In the genomic region with DNA sequence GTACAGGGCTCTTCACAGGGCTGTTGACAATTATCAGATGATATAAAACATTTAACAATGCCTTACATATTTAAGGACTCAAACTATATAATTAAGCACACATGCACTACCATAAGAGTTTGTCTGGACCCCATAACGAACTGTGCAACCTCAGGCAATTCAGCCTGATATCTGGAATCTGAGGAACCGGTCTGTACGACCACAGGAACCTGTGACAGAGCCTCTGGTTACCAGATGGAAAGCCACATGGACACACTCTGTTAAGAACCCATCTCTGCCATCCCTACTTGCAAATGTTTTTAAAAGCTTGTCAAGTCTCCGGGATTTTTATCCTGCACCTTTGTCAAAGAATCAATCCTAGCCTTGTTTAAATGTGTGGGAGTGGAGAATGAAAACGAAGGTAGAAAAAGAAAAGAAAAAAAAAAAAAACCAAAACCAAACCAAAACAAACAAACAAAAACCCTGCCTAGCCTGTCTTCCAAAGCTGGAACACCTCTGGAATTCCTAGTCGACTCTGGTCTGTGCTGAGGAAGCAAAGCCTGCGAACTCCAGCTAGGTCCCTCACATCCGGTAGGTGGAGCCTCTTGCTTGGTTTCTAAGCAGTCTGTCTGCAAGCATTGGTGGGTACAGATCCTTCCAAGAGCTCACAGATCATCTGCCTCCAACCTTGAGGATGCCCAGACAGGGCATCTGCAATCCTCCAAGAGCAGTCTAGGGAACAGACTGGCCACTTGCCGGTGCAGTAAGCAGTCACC, we compare ENCODE assay signal across 8 mouse cellular contexts. TPM values are rescaled to one million over a fixed set of nuclear protein-coding genes. Genes with fewer than 3 reads are reported as not detected.
A peak's percentile ranks its signal among the peaks of the same experiment; 100 is the strongest.
DNase-seq lines count a peak whose midpoint lies in the region; ATAC-seq and TF ChIP-seq lines count a peak whose summit lies in the region.

No protein-coding gene starts in this region.

- no peak for TF ChIP-seq CTCF in thymus, adult 2 months (IDR thresholded peaks at IDR 0.05; ENCODE audit: borderline replicate concordance, control insufficient read depth, extremely low read depth, insufficient read depth, low read length, poor library complexity)

- peaks cover 45% of the 10 kb centered on the region for H3K4me1 ChIP-seq in limb, embryonic 11.5 days (ENCODE audit: control insufficient read depth, insufficient read depth, low read length)
- peaks cover 11% of the 10 kb centered on the region for H3K4me1 ChIP-seq in thymus, adult 2 months (replicated peaks; ENCODE audit: control insufficient read depth, insufficient read depth, low read length)

- WGBS in limb, embryonic 11.5 days = 24% methylated on average over 9 of the region's 9 CpGs
- WGBS in thymus, adult 2 months = 28% methylated on average over 9 of the region's 9 CpGs

- no peak for ATAC-seq in limb, embryonic 11.5 days (ENCODE audit: insufficient number of reproducible peaks, low FRiP score, low TSS enrichment, low read depth)

- no peak overlapping the region for H3K4me3 ChIP-seq in limb, embryonic 11.5 days (ENCODE audit: low read depth, low read length)
- H3K4me3 ChIP-seq in thymus, adult 2 months (ENCODE audit: control insufficient read depth, insufficient read depth, low read length) = no peak overlapping the region

- peaks cover 19% of the 10 kb centered on the region for H3K27me3 ChIP-seq in limb, embryonic 11.5 days (ENCODE audit: control insufficient read depth, insufficient read depth, low read length)
- H3K27me3 ChIP-seq in thymus, adult 2 months (ENCODE audit: control insufficient read depth, insufficient read depth, low read length) = peaks cover 20% of the 10 kb centered on the region

- H3K9me3 ChIP-seq in limb, embryonic 11.5 days (ENCODE audit: control insufficient read depth, low read length) = no peaks in the 10 kb centered on the region

- no peak overlapping the region for H3K4me2 ChIP-seq in limb, embryonic 11.5 days (ENCODE audit: low read depth, severe bottlenecking)

- no peaks in the 10 kb centered on the region for H3K36me3 ChIP-seq in limb, embryonic 11.5 days (ENCODE audit: control insufficient read depth, insufficient read depth, low read length)
- H3K36me3 ChIP-seq in thymus, adult 2 months (ENCODE audit: control insufficient read depth, insufficient read depth, low read length) = no peaks in the 10 kb centered on the region

- no peak for TF ChIP-seq POLR2A in thymus, adult 2 months (IDR thresholded peaks at IDR 0.05; ENCODE audit: control insufficient read depth, extremely low read depth, insufficient read depth, low read length, poor library complexity)

- H3K27ac ChIP-seq in limb, embryonic 11.5 days (replicated peaks; ENCODE audit: low read depth, low read length) = no peak overlapping the region
- H3K27ac ChIP-seq in thymus, adult 2 months (ENCODE audit: control insufficient read depth, insufficient read depth, low read length) = no peak overlapping the region

- H3K9ac ChIP-seq in limb, embryonic 11.5 days (ENCODE audit: low read length) = no peak overlapping the region

- DNase-seq in ovary, adult 18-20 months (ENCODE audit: low spot score) = peak; percentile 70
- no peak for DNase-seq in ovary, postnatal 10 days (ENCODE audit: low spot score)
- DNase-seq in cerebellum, postnatal 10 days = peak; percentile 86 to 88
- peak; percentile 71 for DNase-seq in gastrocnemius, postnatal 25 days
- peak; percentile 76 to 78 for DNase-seq in kidney, adult 8-10 months
- DNase-seq in limb, embryonic 11.5 days (ENCODE audit: low spot score) = peak; percentile 73
- peak; percentile 65 for DNase-seq in naive thymus-derived CD4-positive, alpha-beta T cell, adult 2 months (ENCODE audit: low read depth)
- peak; percentile 57 for DNase-seq in thymus, adult 2 months

RNA-seq across cellular contexts. Expression of gene Tpm1, which starts 4.5 kb away (rescaled TPM):
- total RNA-seq in gastrocnemius, postnatal 25 days (2021) = over 10,000 TPM; 20,359 to 26,033 TPM
- 395 and 414 TPM in 2 replicates for polyA plus RNA-seq in limb, embryonic 11.5 days (2014; fragmentation: Nextera tagmentation; extraction: Ambion mirVana)
- 41.5 and 237 TPM in 2 replicates for polyA plus RNA-seq in thymus, adult 2 months (2012; rRNA removed)
